Mouse (Mus musculus) naive thymus-derived CD4-positive, alpha-beta T cell, adult 5 months (primary cell): ENCODE results near the gene Rgmb. TPM values are rescaled to one million over a fixed set of nuclear protein-coding genes. Genes with fewer than 3 reads are reported as not detected.

Experiments
- polyA plus RNA-seq: library from polyadenylated mRNA; unstranded; fragments of 100-300 nt; shearing (Covaris generic); gene quantifications from one replicate; pipeline ENCODE4 v1.2.1, GENCODE M21; 2017

Rgmb gene
- 23.8 TPM for polyA plus RNA-seq

GRCm38 (mm10) chr17:15830766-15831644, at the start of gene Rgmb:
TSS of gene Rgmb (minus strand) at chr17:15831039.

Other genes with a start within 250 kb of the Rgmb start
- 208 TPM for gene Chd1, start 126.1 kb downstream of the Rgmb start, polyA plus RNA-seq